Mouse (Mus musculus): ENCODE results near the gene A830018L16Rik. TPM values are rescaled to one million over a fixed set of nuclear protein-coding genes. Genes with fewer than 3 reads are reported as not detected.

Gene A830018L16Rik
- polyA plus RNA-seq, 1 experiment from 2014 or later = 0.64 TPM

GRCm38 (mm10) chr1:11652773-11653172, 238.9 kb downstream of the A830018L16Rik start:
- H3K36me3 ChIP-seq (ENCODE audit: insufficient read depth) = no peaks in the 10 kb centered on the region
- DNase-seq = no peak
- no peaks in the 10 kb centered on the region for H3K27me3 ChIP-seq (ENCODE audit: insufficient read depth, low read length)
- no peak overlapping the region for H3K9ac ChIP-seq
- H3K4me1 ChIP-seq (ENCODE audit: insufficient read depth) = no peaks in the 10 kb centered on the region
- no peak overlapping the region for H3K4me2 ChIP-seq
- no peak for ATAC-seq (ENCODE audit: insufficient read depth)
- no peak overlapping the region for H3K4me3 ChIP-seq (ENCODE audit: low read depth, low read length)
- H3K9me3 ChIP-seq (ENCODE audit: low read depth, low read length) = no peaks in the 10 kb centered on the region
- no peak overlapping the region for H3K27ac ChIP-seq (ENCODE audit: low read depth)
- no peak for TF ChIP-seq CTCF (IDR thresholded peaks at IDR 0.05; ENCODE audit: low read depth)

GRCm38 (mm10) chr1:11657341-11658060, 243.6 kb downstream of the A830018L16Rik start:
- Histone ChIP-seq H3K4me3 (ENCODE audit: low read depth, low read length) (no peak overlapping the region), H3K36me3 (ENCODE audit: insufficient read depth) (no peaks in the 10 kb centered on the region), H3K4me1 (ENCODE audit: insufficient read depth) (no peaks in the 10 kb centered on the region), H3K27ac (ENCODE audit: low read depth) (no peak overlapping the region), H3K4me2 (no peak overlapping the region), H3K9ac (no peak overlapping the region), H3K9me3 (ENCODE audit: low read depth, low read length) (no peaks in the 10 kb centered on the region; the same call in 1 of the 2 replicates), H3K27me3 (ENCODE audit: insufficient read depth, low read length) (no peaks in the 10 kb centered on the region)
- DNase-seq = peak; percentile 94
- WGBS = 54% methylated on average over 2 of the region's 2 CpGs
- peak; percentile 52; the same call in 1 of the 2 replicates for ATAC-seq (ENCODE audit: insufficient read depth)
- peak; percentile 84 for TF ChIP-seq CTCF (IDR thresholded peaks at IDR 0.05; ENCODE audit: low read depth)

- Histone ChIP-seq H3K27ac (ENCODE audit: low read depth) (no peak overlapping the region), H3K4me2 (no peak overlapping the region), H3K4me1 (ENCODE audit: insufficient read depth) (no peaks in the 10 kb centered on the region), H3K9me3 (ENCODE audit: low read depth, low read length) (no peaks in the 10 kb centered on the region; the same call in 1 of the 2 replicates), H3K27me3 (ENCODE audit: insufficient read depth, low read length) (no peaks in the 10 kb centered on the region), H3K36me3 (ENCODE audit: insufficient read depth) (no peaks in the 10 kb centered on the region), H3K4me3 (ENCODE audit: low read depth, low read length) (no peak overlapping the region), H3K9ac (no peak overlapping the region)
- no peak for TF ChIP-seq CTCF (IDR thresholded peaks at IDR 0.05; ENCODE audit: low read depth)
- ATAC-seq (ENCODE audit: insufficient read depth) (no peak), DNase-seq (no peak)
- 18% methylated on average over 3 of the region's 3 CpGs for WGBS
These were observed 244.2 kb downstream of the A830018L16Rik start for GRCm38 (mm10) chr1:11658061-11658625.

- no peak for TF ChIP-seq CTCF (IDR thresholded peaks at IDR 0.05; ENCODE audit: low read depth)
- H3K4me1 ChIP-seq (ENCODE audit: insufficient read depth) = no peaks in the 10 kb centered on the region
- H3K9me3 ChIP-seq (ENCODE audit: low read depth, low read length) = no peaks in the 10 kb centered on the region
- H3K36me3 ChIP-seq (ENCODE audit: insufficient read depth) = no peaks in the 10 kb centered on the region
- H3K27ac ChIP-seq (ENCODE audit: low read depth) = no peak overlapping the region
- H3K9ac ChIP-seq = no peak overlapping the region
- no peak for ATAC-seq (ENCODE audit: insufficient read depth)
- no peak overlapping the region for H3K4me2 ChIP-seq
- no peak for DNase-seq
- H3K4me3 ChIP-seq (ENCODE audit: low read depth, low read length) = no peak overlapping the region
- H3K27me3 ChIP-seq (ENCODE audit: insufficient read depth, low read length) = no peaks in the 10 kb centered on the region
These were observed 330.9 kb downstream of the A830018L16Rik start for GRCm38 (mm10) chr1:11744749-11745314.

- DNase-seq (peak; percentile 34), ATAC-seq (ENCODE audit: insufficient read depth) (no peak)
- 40% methylated on average over 2 of the region's 2 CpGs for whole genome bisulfite sequencing
These were observed 334.5 kb downstream of the A830018L16Rik start for GRCm38 (mm10) chr1:11748424-11748823.

GRCm38 (mm10) chr1:11750065-11750464, 336.2 kb downstream of the A830018L16Rik start:
- no peak overlapping the region for H3K9ac ChIP-seq
- H3K4me2 ChIP-seq = no peak overlapping the region
- H3K4me1 ChIP-seq (ENCODE audit: insufficient read depth) = no peaks in the 10 kb centered on the region
- no peaks in the 10 kb centered on the region for H3K36me3 ChIP-seq (ENCODE audit: insufficient read depth)
- no peak overlapping the region for H3K4me3 ChIP-seq (ENCODE audit: low read depth, low read length)
- TF ChIP-seq CTCF (IDR thresholded peaks at IDR 0.05; ENCODE audit: low read depth) = no peak
- no peak for DNase-seq
- H3K27ac ChIP-seq (ENCODE audit: low read depth) = no peak overlapping the region; the same call in 1 of the 2 replicates
- no peaks in the 10 kb centered on the region; the same call in 1 of the 2 replicates for H3K9me3 ChIP-seq (ENCODE audit: low read depth, low read length)
- ATAC-seq (ENCODE audit: insufficient read depth) = no peak
- no peaks in the 10 kb centered on the region for H3K27me3 ChIP-seq (ENCODE audit: insufficient read depth, low read length)

More at GRCm38 (mm10) chr1:11748424-11748823, 334.5 kb downstream of the A830018L16Rik start:
- Histone ChIP-seq H3K9ac (no peak overlapping the region), H3K4me1 (ENCODE audit: insufficient read depth) (no peaks in the 10 kb centered on the region), H3K4me2 (no peak overlapping the region), H3K4me3 (ENCODE audit: low read depth, low read length) (no peak overlapping the region), H3K27me3 (ENCODE audit: insufficient read depth, low read length) (no peaks in the 10 kb centered on the region), H3K36me3 (ENCODE audit: insufficient read depth) (no peaks in the 10 kb centered on the region), H3K27ac (ENCODE audit: low read depth) (no peak overlapping the region), H3K9me3 (ENCODE audit: low read depth, low read length) (no peaks in the 10 kb centered on the region)
- no peak for TF ChIP-seq CTCF (IDR thresholded peaks at IDR 0.05; ENCODE audit: low read depth)

- H3K9ac ChIP-seq = no peak overlapping the region
- 36% methylated on average over 2 of the region's 2 CpGs for WGBS
- no peaks in the 10 kb centered on the region for H3K27me3 ChIP-seq (ENCODE audit: insufficient read depth, low read length)
- no peak overlapping the region for H3K4me3 ChIP-seq (ENCODE audit: low read depth, low read length)
- no peak for TF ChIP-seq CTCF (IDR thresholded peaks at IDR 0.05; ENCODE audit: low read depth)
- H3K27ac ChIP-seq (ENCODE audit: low read depth) = peak overlapping the region; percentile 58; the same call in 1 of the 2 replicates
- no peaks in the 10 kb centered on the region for H3K4me1 ChIP-seq (ENCODE audit: insufficient read depth)
- DNase-seq = peak; percentile 79
- no peaks in the 10 kb centered on the region for H3K36me3 ChIP-seq (ENCODE audit: insufficient read depth)
- no peaks in the 10 kb centered on the region; the same call in 1 of the 2 replicates for H3K9me3 ChIP-seq (ENCODE audit: low read depth, low read length)
- H3K4me2 ChIP-seq = no peak overlapping the region
- ATAC-seq (ENCODE audit: insufficient read depth) = peak; percentile 79; the same call in 1 of the 2 replicates
These were observed 336.7 kb downstream of the A830018L16Rik start for GRCm38 (mm10) chr1:11750607-11751006.

All from lung, embryonic 14.5 days (tissue).